Mouse (Mus musculus) hindbrain, embryonic 12.5 days (tissue): ENCODE data around the gene Cd274. TPM values are rescaled to one million over a fixed set of nuclear protein-coding genes. Genes with fewer than 3 reads are reported as not detected.

Source experiments
- ATAC-seq: fragments of 200-750 bp; cut with Nextera tagmentation; 2 replicates; pipeline ENCODE4 v1.8.0; 2017; ENCODE audit warnings: moderate TSS enrichment; ENCODE audit not compliant: low FRiP score
- H3K27ac ChIP-seq: fragments of 300-500 bp; sonication (generic); 2 replicates; pipeline ENCODE4 v1.5.1; 2016; ENCODE audit warnings: mild to moderate bottlenecking
- H3K27me3 ChIP-seq: fragments of 300-500 bp; sonication (generic); 2 replicates; pipeline ENCODE4 v1.6.1; 2016; ENCODE audit warnings: mild to moderate bottlenecking
- H3K36me3 ChIP-seq: fragments of 300-500 bp; sonication (generic); 2 replicates; pipeline ENCODE4 v1.6.1; 2016; ENCODE audit warnings: mild to moderate bottlenecking
- H3K4me1 ChIP-seq: fragments of 300-500 bp; sonication (generic); 2 replicates; pipeline ENCODE4 v1.6.1; 2016
- H3K4me2 ChIP-seq: fragments of 300-500 bp; sonication (generic); replicated peaks from 2 replicates; pipeline ENCODE4 v1.6.1; 2016; ENCODE audit warnings: mild to moderate bottlenecking
- H3K4me3 ChIP-seq: fragments of 300-500 bp; sonication (generic); 2 replicates; pipeline ENCODE4 v1.5.1; 2016; ENCODE audit warnings: mild to moderate bottlenecking
- H3K9ac ChIP-seq: fragments of 300-500 bp; sonication (generic); 2 replicates; pipeline ENCODE4 v1.6.1; 2016; ENCODE audit warnings: mild to moderate bottlenecking, moderate library complexity
- H3K9me3 ChIP-seq: fragments of 300-500 bp; sonication (generic); replicated peaks from 2 replicates; pipeline ENCODE4 v1.6.1; 2016; ENCODE audit warnings: mild to moderate bottlenecking
- WGBS: fragments of 180-500 bp; shearing (Covaris S2); methylation state at CpG from one replicate; pipeline ENCODE4 v1.1.7; 2016; 5-methylcytosine and 5-hydroxymethylcytosine counted together
- polyA plus RNA-seq: library from polyadenylated mRNA; unstranded; fragments of >200 nt; fragmentation: Nextera tagmentation; extraction: Ambion mirVana; gene quantifications from 2 replicates; pipeline ENCODE4 v1.2.1, GENCODE M21; 2016

Gene Cd274
- 0.44 and 0.50 TPM in 2 replicates for polyA plus RNA-seq

DNA sequence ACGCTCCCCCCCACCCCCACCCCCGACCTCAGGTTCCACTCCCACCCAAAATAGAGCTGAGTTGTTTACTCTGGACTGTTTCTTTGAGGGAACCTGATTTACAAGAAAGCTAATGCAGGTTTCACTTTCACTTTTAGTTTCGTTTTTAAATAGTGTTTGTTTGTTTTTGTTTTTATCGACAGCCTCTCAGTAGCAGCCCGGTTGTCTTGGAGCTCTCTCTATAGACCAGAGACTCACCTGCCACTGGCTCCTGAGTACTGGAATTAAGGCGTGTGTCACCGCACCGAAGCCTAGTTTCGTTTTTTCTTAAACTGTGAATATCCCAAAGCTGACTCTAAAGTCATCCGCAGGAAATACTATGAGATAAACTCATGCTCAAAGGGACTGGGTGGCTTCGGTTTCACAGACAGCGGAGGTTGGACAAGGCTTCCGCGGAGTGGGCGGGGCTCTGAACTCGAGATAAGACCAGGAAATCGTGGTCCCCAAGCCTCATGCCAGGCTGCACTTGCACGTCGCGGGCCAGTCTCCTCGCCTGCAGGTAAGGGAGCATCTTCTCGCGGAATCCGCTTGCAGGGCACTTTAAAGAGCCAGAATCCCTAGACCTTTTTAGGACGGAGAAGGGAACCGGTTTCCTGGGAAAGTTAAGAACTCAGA, at the start of gene Cd274, which contains the start of gene Plgrkt:
Cd274 (plus strand) TSS at position 487 of the 654 bp plus-strand sequence.
Plgrkt (minus strand) TSS at position 422 of the 654 bp plus-strand sequence.
- no peak for ATAC-seq
- Histone ChIP-seq H3K4me3 (peak within 1 kb of the TSS; percentile 37), H3K9me3 (no peaks in the 10 kb centered on the region), H3K27me3 (peaks cover 5% of the 10 kb centered on the region), H3K4me2 (peak within 1 kb of the TSS; percentile 57), H3K4me1 (peaks cover 12% of the 10 kb centered on the region; the same call in 1 of the 2 replicates), H3K9ac (peak within 1 kb of the TSS; percentile 15; the same call in 1 of the 2 replicates), H3K27ac (no peak within 1 kb of the TSS), H3K36me3 (no peaks in the 10 kb centered on the region)
- WGBS, result 4% methylated on average over 26 of the region's 26 CpGs

DNA sequence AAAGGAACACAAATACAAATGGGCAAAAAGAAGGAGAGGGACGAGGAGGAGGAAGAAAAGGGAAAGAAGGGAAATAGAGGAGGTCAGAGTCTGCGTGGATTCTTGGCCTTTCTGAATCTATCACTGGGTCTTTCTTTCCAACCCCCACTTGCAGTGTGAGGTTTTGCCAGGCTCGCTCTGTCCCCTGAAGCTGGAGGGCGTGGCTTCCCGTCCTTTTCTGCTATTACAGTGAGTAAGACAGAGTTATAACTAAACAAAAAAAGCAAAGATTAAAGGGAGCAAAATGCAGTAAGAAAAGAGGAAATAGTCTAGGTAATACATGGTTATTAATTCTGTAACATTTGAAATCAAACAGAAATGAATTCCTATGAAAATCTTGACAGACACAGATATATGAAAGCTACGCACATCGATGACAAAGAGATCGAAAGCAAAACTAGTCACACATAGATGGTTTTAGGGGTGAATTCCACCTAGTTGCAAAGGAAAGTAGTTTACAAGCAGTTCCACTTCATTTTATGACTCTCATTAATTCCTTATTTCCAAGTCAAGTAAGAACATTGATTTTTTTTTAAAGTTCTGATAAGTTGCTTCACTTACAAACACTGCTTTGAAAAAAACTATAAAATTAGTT, 43.7 kb upstream of the Cd274 start:
- no peak overlapping the region for H3K9ac ChIP-seq
- no peaks in the 10 kb centered on the region for H3K36me3 ChIP-seq
- H3K4me2 ChIP-seq, result no peak overlapping the region
- peaks cover 5% of the 10 kb centered on the region; the same call in 1 of the 2 replicates for H3K27me3 ChIP-seq
- no peak overlapping the region for H3K4me3 ChIP-seq
- H3K9me3 ChIP-seq, result no peaks in the 10 kb centered on the region
- no peak for ATAC-seq
- H3K27ac ChIP-seq, result no peak overlapping the region
- WGBS, result 75% methylated on average over 8 of the region's 8 CpGs
- peaks cover 6% of the 10 kb centered on the region for H3K4me1 ChIP-seq

DNA sequence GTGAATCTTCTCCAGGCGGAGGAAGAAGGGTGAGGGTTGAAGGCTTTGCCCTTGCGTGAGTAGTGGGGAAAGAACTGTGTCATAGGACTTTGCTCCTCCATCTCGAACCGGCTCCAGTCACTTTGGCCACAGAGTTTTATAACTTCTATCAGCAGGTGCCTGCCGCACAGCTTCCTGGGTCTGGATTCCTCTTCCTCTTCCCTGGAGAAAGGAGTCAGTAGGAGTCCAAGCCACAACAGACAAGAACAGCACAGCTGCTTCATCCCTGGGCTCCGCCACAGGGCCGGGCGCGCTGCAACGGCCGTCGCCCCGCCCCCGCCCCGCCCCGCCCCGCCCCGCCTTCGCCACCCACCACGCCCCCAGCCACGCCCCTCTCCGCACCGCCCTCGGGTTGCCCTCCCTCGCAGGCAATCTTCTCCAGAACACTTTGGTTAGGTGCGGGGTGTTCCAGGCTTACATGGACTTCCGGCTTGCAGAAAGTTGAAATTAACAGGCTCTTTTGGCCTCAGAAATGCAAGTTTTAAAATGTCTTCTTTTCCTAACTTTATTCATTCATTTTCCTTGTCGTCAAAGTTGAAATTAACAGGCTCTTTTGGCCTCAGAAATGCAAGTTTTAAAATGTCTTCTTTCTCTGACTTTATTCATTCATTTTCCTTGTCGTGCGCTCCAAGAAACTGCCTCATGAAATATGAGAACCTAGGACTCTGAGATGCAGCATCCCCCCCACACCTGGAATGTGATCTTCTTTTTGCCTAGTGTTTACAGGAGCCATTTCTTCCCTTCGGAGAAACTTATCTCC, 42.0 kb upstream of the Cd274 start, which contains the start of gene Insl6:
Insl6 (minus strand) TSS at position 304 of the 799 bp plus-strand sequence.
- Histone ChIP-seq H3K4me3 (peak within 1 kb of the TSS; percentile 31), H3K4me2 (peak within 1 kb of the TSS; percentile 58), H3K36me3 (no peaks in the 10 kb centered on the region), H3K27ac (no peak within 1 kb of the TSS), H3K9ac (no peak within 1 kb of the TSS; the same call in 1 of the 2 replicates), H3K9me3 (no peaks in the 10 kb centered on the region), H3K27me3 (peaks cover 5% of the 10 kb centered on the region; the same call in 1 of the 2 replicates), H3K4me1 (peaks cover 6% of the 10 kb centered on the region)
- ATAC-seq, result peak; percentile 82
- 6% methylated on average over 23 of the region's 31 CpGs for WGBS

DNA sequence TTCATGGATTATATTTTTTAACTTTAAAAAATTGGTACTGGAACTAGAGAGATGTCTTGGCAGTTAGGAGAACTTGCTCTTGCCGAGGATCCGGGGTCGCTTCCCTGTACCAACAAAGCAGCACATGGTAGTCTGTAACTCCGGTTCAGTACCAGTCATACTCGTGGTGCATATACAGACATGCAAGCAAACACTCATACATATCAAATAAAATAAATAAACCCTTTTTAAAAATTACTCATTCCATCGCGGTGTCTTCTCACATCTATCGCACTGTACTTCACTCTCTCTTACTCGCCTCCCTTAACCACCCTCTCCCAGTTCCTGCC, 41.4 kb upstream of the Cd274 start:
- no peaks in the 10 kb centered on the region for H3K9me3 ChIP-seq
- 0 out of 2 replicates have a peak, but pooled peaks have one; percentile 26 for ATAC-seq
- no peak overlapping the region; the same call in 1 of the 2 replicates for H3K4me3 ChIP-seq
- no peak overlapping the region for H3K9ac ChIP-seq
- whole genome bisulfite sequencing, result 66% methylated on average over 9 of the region's 9 CpGs
- H3K4me2 ChIP-seq, result no peak overlapping the region
- H3K27me3 ChIP-seq, result peaks cover 5% of the 10 kb centered on the region; the same call in 1 of the 2 replicates
- H3K4me1 ChIP-seq, result peaks cover 6% of the 10 kb centered on the region
- no peaks in the 10 kb centered on the region for H3K36me3 ChIP-seq
- no peak overlapping the region for H3K27ac ChIP-seq

DNA sequence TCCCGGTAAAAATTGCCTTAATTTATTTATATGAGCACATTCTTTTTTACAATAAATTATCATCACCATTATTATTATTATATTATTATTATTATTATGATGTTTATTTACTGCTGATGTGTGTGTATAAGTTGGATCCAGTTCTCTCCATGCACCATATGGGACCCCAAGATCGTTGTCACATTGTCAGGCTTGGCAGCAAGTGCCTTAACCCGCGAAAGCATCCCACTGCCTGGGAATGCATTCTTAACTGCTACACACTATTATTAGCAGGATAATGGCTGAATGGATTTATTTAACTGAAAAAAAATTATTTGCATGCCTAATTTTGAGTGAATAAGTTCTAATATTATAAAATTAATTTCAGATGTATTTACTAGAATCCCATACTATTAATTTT, 40.9 kb upstream of the Cd274 start:
- no peaks in the 10 kb centered on the region for H3K36me3 ChIP-seq
- ATAC-seq, result no peak
- no peak overlapping the region for H3K4me2 ChIP-seq
- H3K27ac ChIP-seq, result no peak overlapping the region
- H3K4me3 ChIP-seq, result no peak overlapping the region
- 93% methylated on average over 4 of the region's 4 CpGs for WGBS
- H3K9ac ChIP-seq, result no peak overlapping the region
- H3K4me1 ChIP-seq, result peaks cover 6% of the 10 kb centered on the region
- peaks cover 5% of the 10 kb centered on the region; the same call in 1 of the 2 replicates for H3K27me3 ChIP-seq
- no peaks in the 10 kb centered on the region for H3K9me3 ChIP-seq

DNA sequence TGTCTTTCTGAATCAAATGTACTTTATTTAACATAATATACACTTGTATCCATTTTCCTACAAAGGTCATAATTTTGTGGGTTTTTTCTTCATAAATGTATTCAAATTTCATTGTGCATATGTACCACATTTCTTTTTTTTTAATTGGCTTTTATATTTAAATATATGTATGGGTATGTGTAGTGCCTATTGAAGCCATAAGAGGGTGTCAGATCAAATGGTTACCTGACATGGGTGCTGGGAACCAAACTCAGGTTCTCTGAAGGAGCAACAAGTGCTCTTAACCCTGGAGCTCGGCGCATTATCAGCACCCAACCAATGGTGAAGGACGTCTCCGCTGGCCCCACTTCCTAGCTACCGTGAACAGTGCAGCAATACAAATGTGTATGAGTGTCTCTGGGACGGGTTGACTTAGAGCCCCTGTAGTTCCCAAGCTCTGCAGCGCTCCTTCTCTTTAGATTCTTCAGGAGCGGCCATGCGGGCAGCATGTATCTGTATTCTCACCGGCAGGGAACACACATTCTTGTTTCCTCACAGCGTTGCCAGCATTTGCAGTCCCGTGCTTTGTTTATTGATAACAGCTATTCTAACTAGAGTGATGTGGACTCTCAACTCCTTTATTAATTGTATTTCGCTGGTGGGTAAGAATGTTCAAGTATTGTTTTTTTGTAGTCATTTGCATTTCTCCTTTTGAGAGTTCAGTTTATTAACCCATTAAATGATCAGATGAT, 40.3 kb upstream of the Cd274 start:
- Histone ChIP-seq H3K36me3 (no peaks in the 10 kb centered on the region), H3K9me3 (no peaks in the 10 kb centered on the region), H3K27ac (no peak overlapping the region), H3K9ac (no peak overlapping the region), H3K4me1 (peaks cover 6% of the 10 kb centered on the region), H3K4me3 (no peak overlapping the region), H3K4me2 (no peak overlapping the region), H3K27me3 (peaks cover 5% of the 10 kb centered on the region; the same call in 1 of the 2 replicates)
- no peak for ATAC-seq
- 83% methylated on average over 13 of the region's 13 CpGs for WGBS

DNA sequence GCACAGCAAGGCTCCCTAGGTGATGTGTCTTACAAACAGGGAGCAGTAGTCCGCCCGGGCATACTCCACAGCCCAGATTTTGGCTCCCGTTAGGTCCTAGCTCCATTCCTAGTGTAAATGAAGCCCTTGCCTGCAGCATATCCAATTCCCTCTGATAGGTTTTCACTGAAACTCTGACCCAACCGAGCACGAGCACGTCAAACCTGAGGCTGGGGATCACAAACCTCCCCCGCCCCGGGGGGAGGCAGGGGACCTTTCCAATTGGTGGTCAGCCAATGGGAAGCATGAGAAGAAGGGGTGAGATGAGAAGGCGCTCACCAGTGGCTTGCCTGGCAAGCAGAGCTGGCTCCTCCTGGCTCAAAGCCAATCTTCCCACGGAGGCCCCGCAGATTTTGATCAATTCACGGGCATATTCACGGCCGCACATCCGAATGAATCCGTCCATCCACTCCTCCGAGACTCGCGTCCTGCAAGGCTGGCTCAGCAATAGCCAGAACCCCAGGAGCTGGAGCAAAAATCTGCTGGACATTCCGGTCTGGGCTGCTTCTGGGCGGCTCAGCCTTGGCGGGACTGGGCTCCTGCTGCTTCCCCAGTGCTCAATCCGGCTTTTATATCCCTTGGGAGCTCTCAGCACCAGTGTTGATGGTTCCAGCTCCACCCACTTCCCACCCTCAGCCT, 33.0 kb upstream of the Cd274 start, which contains the start of gene Rln1:
Rln1 (minus strand) TSS at position 603 of the 678 bp plus-strand sequence.
- 4% methylated on average over 23 of the region's 23 CpGs for WGBS
- Histone ChIP-seq H3K4me3 (peak within 1 kb of the TSS; percentile 35), H3K9me3 (no peaks in the 10 kb centered on the region), H3K4me1 (peaks cover 5% of the 10 kb centered on the region; the same call in 1 of the 2 replicates), H3K4me2 (peak within 1 kb of the TSS; percentile 76), H3K9ac (peak within 1 kb of the TSS; percentile 56), H3K27ac (no peak within 1 kb of the TSS), H3K27me3 (peaks cover 8% of the 10 kb centered on the region; the same call in 1 of the 2 replicates), H3K36me3 (no peaks in the 10 kb centered on the region)
- ATAC-seq, result peak; percentile 84

DNA sequence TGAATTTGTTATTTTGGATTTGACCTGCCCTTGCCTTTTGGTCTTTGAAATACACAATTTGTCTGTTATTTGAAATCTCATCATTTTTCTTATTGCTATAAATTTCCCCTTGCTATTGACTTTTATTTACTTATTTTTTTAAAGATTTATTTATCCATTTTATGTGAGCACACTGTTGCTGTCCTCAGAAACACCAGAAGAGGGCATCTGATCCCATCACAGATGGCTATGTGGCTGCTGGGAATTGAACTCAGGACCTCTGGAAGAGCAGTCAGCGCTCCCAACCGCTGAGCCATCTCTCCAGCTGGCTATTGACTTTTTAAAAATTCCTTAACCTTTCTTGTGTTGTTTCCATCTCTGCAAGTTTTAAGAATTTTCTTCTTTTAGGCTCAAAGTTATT, 30.6 kb upstream of the Cd274 start:
- no peak overlapping the region for H3K27ac ChIP-seq
- H3K4me3 ChIP-seq, result no peak overlapping the region
- no peak overlapping the region for H3K9ac ChIP-seq
- peaks cover 5% of the 10 kb centered on the region; the same call in 1 of the 2 replicates for H3K4me1 ChIP-seq
- no peak overlapping the region for H3K4me2 ChIP-seq
- WGBS, result 87% methylated on average over 2 of the region's 2 CpGs
- H3K36me3 ChIP-seq, result no peaks in the 10 kb centered on the region
- H3K9me3 ChIP-seq, result no peaks in the 10 kb centered on the region
- no peak for ATAC-seq
- H3K27me3 ChIP-seq, result peaks cover 8% of the 10 kb centered on the region; the same call in 1 of the 2 replicates

DNA sequence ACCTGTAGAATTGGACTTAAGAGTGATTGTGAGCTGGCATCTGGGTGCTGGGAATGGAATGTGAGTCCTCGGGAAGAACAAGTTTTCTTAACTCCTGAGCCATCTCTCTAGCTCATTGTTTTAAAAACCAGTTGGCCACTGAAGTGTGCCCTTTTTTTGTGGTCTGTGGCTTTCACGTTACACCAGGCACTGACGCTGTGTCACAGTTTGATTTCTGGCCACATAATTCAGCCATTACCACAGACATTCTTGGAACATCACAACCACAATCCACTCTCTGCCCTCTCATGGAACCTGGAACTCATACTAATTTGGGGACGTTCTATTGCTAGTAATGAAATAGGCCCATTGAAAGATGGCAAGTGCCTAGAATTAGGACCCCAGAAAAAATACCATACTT, 26.2 kb upstream of the Cd274 start:
- ATAC-seq, result no peak
- Histone ChIP-seq H3K27me3 (no peaks in the 10 kb centered on the region), H3K36me3 (no peaks in the 10 kb centered on the region), H3K4me2 (no peak overlapping the region), H3K9ac (no peak overlapping the region), H3K4me3 (no peak overlapping the region), H3K4me1 (no peaks in the 10 kb centered on the region), H3K27ac (no peak overlapping the region), H3K9me3 (no peaks in the 10 kb centered on the region)
- WGBS, result 86% methylated on average over 4 of the region's 4 CpGs

DNA sequence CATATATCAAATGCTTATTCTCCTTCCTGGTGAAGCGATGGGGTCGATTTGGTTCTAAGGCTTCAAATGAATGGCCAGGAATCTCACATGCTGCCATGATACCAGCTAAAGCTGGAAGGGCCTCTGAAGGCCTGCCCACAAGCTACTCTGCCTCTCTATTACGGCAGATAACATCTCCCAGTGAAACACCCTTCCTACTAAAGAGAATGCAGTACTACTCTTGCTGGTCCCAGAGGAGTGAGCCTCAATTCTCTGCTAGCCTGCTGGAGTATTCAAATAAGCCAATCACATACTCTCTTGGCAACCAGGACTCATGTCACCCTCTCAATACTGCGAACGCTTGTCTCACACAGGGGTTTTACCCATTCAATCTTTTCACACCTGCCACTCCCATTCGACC, 25.0 kb upstream of the Cd274 start:
- Histone ChIP-seq H3K27ac (no peak overlapping the region), H3K4me1 (no peaks in the 10 kb centered on the region), H3K36me3 (no peaks in the 10 kb centered on the region), H3K27me3 (no peaks in the 10 kb centered on the region), H3K4me2 (no peak overlapping the region), H3K9ac (no peak overlapping the region), H3K9me3 (no peaks in the 10 kb centered on the region), H3K4me3 (no peak overlapping the region)
- no peak for ATAC-seq
- WGBS, result 84% methylated on average over 6 of the region's 6 CpGs

DNA sequence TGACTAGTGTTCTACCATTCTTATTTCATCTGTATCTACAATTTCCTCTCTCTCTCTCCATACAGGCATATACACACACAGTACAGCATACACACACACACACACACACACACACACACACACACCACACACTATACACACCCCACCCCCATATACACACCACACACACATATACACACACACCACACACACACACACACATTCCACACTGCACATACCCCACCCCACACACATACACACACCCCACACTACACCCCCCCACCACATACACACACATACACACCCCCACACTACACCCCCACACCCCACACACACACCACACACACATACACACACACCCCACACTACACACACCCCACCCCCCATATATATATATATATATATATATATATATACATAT, 22.4 kb upstream of the Cd274 start:
- Histone ChIP-seq H3K4me2 (no peak overlapping the region), H3K4me1 (no peaks in the 10 kb centered on the region), H3K27me3 (no peaks in the 10 kb centered on the region), H3K27ac (no peak overlapping the region), H3K9me3 (no peaks in the 10 kb centered on the region), H3K4me3 (no peak overlapping the region), H3K36me3 (peaks cover under 1% of the 10 kb centered on the region; the same call in 1 of the 2 replicates), H3K9ac (no peak overlapping the region)
- no peak for ATAC-seq
